Mouse (Mus musculus): ENCODE results near the gene Mrtfb.

Gene Mrtfb

DNA sequence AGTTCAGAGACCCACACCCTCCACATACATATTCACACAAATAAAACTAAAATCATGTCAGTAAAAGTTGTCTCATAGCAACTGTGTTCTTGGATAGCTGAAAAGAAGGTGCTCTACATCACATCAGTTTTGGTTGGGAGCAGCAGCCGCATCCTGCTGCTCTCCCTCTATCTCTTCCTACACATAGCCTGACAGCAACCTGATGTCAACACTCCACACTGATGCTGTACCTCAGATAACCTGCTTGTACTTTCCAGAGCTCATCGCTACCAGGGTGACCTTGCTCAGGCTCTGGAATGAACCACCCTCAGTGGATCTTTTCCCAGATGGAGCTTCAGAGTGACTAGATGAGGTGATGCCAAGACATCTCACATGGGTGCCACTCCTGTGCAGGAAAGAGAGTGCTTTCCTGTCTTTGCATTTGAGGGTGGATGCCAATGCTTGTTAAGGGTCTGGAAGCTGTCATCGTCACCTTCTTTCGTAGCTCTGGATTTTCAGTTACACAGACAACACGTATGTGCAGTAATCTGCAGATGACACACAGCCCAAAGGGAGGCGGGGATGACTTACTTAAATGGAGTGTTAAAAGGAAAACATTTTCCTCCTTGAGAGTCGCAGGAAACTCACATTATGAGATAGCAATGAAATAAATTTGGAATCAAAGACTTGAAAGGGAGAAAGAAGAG, 173.8 kb downstream of the Mrtfb start:
- no peak for DNase-seq (ENCODE audit: inconsistent age in 2 of 2, low spot score in 1 of 2)

DNA sequence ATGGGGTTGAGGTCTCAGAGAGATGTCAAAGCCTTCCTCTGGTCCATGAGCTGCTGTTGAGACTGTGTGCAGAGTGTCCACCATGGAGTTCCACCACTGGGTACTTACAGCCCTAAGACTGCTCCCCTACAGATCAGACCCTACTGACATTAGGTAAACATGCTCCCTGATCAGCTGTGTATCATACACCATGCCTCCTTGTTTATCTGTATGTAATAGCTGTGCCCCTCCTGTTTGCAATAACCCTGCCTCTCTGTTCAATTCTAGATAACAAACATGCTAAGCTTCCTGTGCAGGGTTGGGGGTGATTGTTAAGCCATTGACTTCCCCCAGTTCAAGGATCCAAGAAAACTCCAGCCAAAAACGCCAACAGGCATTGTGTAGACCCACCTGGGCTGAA, 174.7 kb downstream of the Mrtfb start:
- no peak for DNase-seq (ENCODE audit: inconsistent age in 2 of 2, low spot score in 1 of 2)

DNA sequence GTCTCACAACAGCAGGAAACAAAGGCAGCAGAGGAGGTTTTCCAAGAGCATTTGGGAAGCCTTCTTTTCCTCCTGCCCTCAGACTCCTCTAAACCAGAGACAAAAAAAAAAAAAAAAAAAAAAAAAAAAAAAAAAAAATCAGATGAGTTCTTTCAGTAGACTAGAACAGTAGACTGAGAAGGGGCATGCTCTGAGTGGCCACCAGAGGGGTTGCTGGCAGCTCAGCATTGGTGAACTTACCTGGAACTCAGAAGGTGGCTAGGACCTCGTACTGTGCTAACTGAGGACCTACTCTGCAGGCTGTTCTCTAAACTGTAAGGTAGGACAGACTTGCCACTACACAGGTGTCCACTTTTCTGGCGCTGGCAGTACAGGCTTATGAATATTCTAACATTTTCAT, 179.3 kb downstream of the Mrtfb start:
- DNase-seq (ENCODE audit: inconsistent age in 2 of 2, low spot score in 1 of 2), result no peak

DNA sequence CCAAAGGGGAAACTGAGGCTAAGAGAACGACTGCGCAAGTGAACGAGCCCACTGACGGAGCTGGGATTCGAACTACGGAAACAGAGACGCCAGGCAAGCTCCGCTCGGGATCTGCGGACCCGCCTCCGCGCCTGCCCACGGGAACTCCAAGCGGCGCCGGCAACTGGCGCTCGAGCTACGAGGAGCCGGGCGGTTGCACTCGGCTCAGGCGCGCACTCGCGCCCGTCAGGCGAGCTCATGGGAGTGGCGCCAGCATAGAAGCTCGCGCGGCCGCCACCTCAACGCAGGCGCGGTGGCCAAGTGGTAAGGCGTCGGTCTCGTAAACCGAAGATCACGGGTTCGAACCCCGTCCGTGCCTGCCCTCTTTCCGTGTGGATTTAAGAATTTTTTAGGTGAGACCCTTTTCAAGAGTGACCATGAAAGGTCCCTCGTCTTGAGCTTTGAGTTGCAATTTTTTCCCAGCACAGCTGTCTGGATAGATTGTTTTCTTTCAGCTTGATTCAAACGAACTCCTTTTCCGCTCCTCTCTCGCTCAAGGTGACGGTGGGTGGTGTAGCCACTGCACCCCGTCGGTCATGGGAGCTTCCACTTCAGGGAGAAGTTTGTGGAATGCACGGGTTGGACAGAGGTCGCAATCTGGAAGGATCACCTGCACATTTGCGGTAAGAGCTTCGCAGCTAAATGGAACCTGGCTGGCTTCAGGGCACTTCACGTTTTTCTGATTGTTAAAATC, 180.9 kb downstream of the Mrtfb start:
- DNase-seq (ENCODE audit: inconsistent age in 2 of 2, low spot score in 1 of 2), result peak; percentile 98 to 99

DNA sequence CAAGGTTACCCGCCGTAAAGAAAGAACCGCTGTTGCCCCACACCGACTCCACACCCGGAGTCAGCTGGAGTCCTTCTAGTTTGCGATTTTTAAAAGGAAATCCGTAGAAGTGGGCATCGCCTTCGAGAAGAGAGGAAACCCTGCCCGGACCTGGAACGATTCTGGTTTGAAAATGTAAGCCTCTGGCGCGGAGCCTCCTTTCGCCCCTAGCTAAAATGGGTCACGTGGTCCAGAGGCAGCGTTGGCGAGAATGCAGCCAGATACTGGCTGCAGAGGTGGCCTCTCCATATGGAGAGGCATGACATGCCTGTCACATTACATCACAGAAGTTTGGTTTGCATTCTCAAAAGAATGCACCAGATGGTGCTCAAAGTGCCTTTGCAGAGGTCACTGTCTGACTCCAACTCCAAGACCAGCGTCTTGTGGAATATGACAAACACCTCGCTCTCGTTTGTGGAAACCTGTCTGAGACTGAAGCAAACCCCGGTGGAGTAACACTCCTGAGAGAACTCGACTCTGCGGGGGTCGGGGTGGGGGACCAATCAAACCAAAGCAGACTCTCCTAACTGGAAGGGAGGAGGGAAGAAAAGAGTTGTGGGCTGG, 181.6 kb downstream of the Mrtfb start:
- peak; percentile 61 to 85 for DNase-seq (ENCODE audit: inconsistent age in 2 of 2, low spot score in 1 of 2)

DNA sequence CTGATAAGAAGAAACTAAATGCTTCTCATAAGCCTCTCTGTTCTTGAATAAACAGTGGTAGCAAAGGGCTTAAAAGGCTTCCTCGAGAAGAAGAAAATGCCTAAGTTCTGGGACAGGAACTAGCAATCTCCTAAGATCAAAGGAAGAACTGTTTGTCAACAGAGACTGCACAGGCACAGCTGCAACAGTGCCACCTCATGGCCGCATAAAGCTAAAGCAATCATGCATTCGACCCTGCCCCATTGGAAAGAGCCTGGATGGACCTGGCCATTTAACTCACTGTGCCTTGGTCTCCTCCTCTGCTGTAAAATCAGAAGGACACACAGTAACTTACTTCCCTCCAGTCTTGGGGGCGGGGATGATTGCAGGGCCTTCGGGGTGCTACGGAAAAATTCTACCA, 184.2 kb downstream of the Mrtfb start:
- peak; percentile 53 to 79 for DNase-seq (ENCODE audit: inconsistent age in 2 of 2, low spot score in 1 of 2)

DNA sequence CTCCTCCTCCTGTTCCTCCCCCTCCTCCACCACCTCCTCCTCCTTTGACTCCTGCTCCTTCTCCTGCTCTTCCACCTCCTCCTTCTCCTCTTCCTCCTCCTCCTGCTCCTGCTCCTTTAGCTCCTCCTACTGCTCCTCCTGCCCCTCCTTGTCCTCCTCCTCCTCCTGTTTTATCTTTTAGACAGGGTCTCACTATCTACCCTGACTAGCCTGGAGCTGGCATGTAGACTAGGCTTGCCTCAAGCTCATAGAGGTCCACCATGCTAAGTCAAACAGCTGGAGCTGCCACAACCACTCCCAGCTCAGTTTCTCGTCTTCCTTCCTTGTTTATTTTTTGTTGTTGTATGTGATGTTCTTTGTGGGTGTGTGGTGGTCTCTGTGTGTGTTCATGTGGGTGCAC, 187.5 kb downstream of the Mrtfb start:
- no peak for DNase-seq (ENCODE audit: inconsistent age in 2 of 2, low spot score in 1 of 2)

DNA sequence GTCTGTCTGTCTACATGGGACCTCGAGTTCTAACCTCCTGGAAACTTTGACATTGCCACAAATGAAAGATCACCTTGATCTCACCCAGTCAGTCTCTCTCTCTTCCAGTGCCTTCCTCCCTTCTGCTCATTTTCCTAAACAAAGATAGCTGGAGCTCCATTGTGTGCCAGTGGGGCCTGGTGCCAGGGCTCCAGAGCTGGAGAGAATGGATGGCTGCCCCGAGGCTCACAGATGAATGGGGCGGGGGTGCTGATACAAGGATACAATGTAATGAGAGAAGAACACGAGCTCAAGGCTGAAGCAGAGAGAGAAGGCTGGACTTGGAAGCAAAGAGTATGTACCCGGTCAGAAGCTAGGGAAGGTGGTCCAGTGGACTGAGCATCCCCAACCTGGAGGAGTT, 189.2 kb downstream of the Mrtfb start:
- no peak for DNase-seq (ENCODE audit: inconsistent age in 2 of 2, low spot score in 1 of 2)

DNA sequence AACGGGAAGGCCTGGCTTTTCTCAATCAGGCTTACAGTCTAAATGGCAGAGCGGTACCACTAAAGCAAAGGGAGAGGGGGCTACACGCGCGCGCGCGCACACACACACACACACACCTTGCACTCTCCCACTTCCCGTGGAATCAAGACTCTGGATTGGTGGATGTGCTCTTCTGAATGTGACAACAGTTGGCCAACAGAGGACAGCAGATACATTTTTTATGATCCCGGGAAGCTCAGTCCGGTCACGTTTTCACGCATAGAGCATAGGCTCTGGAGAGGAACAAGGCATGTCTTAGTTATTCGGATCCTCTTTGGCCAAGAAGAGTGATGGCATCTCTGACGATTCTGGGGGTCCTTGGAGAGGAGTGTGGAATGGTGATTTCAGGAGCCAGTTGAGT, 190.2 kb downstream of the Mrtfb start:
- DNase-seq (ENCODE audit: inconsistent age in 2 of 2, low spot score in 1 of 2), result peak in 1 of 2 experiments; percentile 33

DNA sequence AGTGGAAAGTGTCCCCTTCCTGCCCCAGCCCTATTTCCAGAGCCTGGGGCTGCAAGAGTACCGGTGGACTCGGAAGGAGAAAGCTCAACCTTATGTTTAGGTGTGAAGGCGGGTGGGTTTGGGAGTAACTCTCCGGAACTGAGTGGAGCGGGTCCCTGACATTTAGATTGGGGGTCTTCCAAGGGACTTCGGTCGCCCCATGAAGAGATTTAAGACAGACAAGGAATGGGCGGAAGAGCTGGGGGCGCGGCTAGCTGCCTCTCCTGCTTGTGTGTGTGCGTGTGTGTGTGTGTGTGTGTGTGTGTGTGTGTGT, 190.6 kb downstream of the Mrtfb start:
- no peak for DNase-seq (ENCODE audit: inconsistent age in 2 of 2, low spot score in 1 of 2)

DNA sequence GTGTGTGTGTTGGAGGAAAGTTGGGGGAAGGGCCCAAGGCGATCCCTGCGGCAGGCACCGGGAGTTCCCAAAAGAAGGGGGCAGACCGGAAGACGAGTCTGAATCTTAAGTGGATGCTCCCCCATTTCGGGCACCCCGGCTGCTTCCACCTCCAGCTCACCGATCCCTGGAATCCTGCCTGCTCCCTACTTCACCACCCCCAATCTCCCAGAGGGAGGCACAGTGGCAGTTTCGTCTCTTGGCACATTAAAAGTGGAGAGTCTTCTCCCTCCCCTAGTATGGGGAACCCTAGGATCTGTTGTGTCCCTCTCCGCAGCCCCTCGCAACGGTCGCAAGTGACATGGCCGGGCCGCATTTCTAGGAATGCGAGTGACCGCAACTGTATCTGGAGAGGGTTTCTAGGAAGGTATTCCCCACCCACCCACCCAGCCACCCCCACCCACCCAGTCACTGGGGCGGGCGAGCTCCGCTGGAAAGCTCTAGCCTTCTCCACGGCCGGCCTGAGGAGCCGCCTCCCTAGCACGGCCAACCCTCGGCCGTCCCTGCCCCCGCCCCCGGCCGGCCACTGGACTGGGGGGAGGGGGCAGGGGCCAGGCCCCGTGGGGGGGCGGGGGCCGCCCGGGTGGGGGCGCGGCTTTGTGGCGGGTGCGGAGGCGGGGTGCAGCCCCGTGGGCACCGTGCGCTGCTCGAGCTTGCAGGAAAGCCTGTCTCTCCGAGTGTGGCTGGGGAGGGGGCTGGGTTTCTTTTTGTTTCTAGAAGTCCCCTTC, 191.2 kb downstream of the Mrtfb start:
- DNase-seq (ENCODE audit: inconsistent age in 2 of 2, low spot score in 1 of 2), result peak; percentile 62 to 85

DNA sequence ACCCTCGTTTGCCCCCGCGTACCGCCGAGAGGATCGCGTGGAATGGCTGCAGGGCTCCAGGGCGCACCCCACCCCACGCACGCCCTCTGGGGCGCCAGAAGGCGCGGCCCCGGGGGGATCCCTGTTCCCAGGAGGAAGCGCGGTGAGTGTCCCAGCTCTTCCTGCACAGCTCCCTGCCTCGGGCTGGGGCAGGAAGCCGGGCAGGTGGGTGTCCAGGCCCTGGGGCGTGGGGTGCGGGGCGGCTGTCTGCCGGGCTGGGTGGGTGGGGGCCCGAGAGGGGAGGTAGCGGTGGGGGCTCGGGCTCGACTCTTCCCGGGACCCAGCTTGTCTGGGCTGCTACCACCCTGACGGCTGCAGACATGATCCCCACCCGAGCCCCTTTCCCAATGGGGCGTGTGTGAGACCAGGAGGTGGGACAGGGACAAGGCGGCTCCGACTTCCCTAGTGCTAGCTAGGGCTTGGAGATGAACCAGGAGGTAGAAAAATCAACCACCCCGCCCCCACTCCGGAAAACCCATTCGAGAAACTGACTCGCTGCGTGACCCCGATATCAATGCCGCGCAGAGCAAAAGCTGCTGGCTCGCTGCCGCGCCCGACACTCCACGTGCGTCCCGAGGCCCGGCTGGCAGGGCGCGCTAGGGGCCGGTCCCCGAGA, 191.9 kb downstream of the Mrtfb start:
- peak; percentile 56 to 86 for DNase-seq (ENCODE audit: inconsistent age in 2 of 2, low spot score in 1 of 2)

DNA sequence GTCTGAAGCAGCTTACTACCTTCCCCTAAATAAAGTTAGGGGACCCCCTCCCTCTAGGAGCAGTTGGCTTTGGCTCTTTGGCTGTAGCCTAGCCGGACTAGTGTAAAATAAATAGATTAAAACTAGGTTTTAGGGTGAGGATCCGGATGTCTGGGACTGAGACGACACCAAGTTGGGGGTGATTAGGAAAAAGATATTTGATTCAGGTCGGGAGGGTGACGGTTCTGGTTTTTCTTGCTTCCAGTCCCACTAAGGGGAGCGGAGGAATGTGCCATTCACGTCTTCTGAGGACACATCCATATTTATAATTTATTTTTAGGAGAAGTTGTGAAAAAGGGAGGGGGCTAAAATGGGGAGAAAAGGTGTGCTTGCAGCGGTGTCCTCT, 192.4 kb downstream of the Mrtfb start:
- DNase-seq (ENCODE audit: inconsistent age in 2 of 2, low spot score in 1 of 2), result no peak

DNA sequence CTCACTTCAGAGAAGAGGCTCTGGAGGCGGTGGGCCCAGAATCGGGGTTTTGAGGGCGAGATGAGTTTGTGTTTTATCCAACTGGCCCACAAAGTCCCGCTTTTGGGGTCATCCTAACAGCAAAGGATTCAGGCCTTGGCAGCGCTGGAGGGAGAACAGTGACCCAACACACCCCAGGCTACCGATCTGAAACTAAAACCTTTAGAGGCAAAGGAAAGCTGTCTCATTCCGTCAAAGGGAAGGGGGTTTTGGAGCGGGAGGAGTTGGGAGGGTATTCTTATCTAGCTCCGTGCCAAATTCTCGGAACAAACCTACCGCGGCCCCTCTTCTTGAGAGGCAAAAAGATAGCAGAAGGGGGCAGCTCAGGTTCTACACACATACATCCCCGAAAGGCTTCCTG, 193.2 kb downstream of the Mrtfb start:
- no peak for DNase-seq (ENCODE audit: inconsistent age in 2 of 2, low spot score in 1 of 2)

DNA sequence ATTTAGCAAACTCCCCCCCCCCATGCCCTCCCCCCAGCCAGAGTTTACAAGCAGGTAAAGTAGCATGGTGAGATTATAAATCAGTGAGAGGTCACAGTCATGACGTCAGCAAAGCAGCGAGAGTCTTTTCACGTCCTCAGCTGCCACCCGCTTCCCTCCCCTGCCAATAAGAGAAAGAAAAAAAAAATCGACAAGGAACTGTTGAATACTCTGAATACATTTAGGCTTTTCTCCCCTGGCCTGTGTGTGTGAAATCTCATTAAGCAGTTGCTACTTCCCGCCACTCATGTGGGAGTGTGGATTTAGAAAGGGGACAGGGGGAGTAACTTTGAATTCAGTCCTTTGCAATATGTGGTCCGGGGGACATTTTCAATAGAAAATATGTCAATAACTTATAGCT, 194.6 kb downstream of the Mrtfb start:
- DNase-seq (ENCODE audit: inconsistent age in 2 of 2, low spot score in 1 of 2), result no peak

DNA sequence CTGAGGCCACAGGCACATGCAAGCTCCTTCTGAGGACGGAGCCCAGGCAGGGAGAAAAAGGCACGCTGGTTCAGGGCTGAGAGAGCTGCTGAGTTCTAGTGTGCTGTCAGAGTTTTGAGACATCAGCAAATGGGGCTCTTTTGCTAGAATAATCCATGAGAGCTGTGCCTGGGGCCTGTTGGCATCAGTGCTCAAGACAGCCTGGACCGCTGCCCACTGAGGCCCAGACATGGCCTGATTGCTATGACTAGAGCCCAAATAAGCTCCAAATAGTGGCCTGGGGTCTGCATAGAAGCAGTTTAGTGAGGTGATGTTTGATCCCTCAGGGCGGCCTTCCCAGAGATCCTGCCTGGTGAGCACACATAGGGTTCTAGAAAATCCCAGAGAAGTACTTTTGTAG, 195.7 kb downstream of the Mrtfb start:
- DNase-seq (ENCODE audit: inconsistent age in 2 of 2, low spot score in 1 of 2), result no peak

DNA sequence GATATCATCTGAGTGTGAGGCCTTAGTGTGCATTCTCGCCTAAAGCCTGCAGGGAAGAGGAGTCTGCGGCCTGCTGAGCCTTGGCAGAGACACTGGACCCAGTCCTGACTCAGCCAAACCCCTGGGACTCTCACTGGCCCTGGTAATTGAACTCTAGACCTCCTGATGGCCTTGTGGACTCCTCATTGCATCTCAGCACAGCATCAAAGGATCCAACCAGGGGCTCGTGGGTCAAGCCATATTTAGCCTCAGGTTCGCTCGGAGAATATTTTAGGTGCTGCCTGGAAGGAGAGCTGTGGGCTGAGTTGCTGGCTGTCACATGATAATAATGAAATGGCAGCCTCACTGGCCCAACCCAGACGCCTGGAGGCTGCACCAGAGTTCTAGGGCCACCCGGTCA, 196.4 kb downstream of the Mrtfb start:
- DNase-seq (ENCODE audit: inconsistent age in 2 of 2, low spot score in 1 of 2), result no peak

DNA sequence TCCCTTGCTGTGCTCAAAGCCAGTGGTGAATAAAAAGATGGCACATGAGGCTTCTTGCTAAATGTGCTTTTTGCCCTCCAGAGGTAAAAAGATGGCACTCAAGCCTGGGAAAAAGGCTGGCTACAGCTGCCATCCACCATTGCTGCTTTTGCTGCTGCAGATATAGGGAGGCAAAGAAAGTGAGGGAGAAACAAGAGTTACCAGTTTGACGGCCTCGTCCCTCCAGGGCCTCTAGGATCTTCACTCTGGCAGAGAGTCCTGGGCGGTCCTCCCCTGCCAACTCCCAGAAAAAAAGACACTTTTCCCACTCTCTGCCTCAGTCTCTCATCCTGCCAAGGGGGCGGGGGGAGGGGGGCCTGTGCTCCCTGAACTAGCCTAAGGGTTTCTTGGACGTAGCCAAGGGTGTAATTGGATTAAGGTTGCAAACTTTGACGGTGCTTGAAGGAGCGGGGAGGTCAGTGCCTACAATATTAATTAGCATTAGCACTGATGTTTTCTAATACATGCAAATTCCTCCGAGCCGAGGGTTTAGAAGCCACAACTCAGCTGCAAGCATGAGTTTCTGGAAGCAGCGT, 197.8 kb downstream of the Mrtfb start:
- DNase-seq (ENCODE audit: inconsistent age in 2 of 2, low spot score in 1 of 2), result no peak

DNA sequence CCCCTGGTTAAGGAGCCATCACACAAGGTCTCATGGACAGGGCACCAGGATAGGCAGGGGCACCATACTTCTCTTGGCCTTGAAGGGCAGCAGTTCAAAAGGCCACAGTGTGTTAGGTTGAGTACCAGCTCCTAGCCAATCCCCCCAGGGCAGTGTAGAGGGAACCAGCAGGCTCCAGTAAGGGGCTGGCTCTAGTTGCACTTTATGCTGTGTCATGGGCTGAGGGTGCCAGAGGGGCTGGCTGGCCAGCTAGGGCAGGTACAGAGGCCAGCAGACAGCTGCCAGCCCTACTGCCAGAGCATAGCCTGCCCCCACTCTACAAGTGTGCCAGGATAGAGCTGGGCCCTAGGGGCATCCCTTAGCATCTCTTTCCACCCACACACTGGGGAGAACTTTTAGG, 199.3 kb downstream of the Mrtfb start:
- DNase-seq (ENCODE audit: inconsistent age in 2 of 2, low spot score in 1 of 2), result peak in 1 of 2 experiments; percentile 56

DNA sequence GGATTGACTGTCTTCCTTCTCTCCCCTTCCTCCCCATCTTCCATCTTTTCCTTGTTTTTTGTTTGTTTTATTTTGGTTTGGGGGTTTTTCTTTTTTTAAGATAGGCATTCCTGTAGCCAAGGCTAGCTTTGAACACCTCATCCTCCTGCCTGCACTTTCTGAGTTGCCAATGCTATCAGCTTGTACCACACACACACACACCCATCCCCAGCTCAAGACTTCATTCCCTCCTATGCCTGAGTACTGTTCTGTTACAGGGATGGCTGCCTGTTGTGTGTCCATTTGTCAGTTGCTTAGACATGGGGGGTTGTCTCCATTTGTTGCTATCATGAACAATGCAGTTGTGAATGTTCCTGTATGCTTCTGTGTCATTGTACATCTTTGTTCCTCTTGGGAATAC, 202.3 kb downstream of the Mrtfb start:
- no peak for DNase-seq (ENCODE audit: inconsistent age in 2 of 2, low spot score in 1 of 2)

DNA sequence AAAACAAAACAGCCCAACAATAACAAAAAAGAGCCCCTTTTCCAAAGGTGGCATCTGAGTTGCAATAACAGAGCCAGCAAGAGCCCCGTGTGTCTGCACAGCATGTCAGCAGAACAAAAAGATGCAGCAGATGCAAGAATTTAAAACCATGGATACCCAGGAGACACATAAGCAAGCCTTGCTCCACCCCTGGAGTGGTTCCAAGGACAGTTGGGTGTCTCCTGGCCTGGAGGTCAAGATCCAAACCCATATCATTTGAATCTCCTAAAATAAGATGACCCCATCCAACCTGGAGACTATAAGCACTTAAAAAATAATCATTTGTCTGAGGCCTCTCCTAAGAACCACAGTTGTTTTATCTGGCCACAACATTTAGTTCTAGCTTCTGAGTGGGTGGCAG, 203.8 kb downstream of the Mrtfb start:
- DNase-seq (ENCODE audit: inconsistent age in 2 of 2, low spot score in 1 of 2), result no peak

Measured in adrenal gland, adult (tissue).